Mouse (Mus musculus) v-Abl transformed pro-B cells (cell line): ENCODE data around the gene N4bp2l1.

Source experiments
- in situ Hi-C, 2 experiments: fragments of 400-800 bp; cut with MboI; formaldehyde crosslinking; loops; one replicate each; pipeline ENCODE4 v1.15.1; 2025; ENCODE audit not compliant: unreplicated experiment in 2 of 2

Gene N4bp2l1

GRCm38 (mm10) chr5:150600554-150601440, 3.8 kb upstream of the N4bp2l1 start:
- in situ Hi-C loops = loop anchor here in 1 of 2 experiments (25.0 kb wide), 1 partner anchor 1388 kb away; no protein-coding TSS in a partner anchor

DNA sequence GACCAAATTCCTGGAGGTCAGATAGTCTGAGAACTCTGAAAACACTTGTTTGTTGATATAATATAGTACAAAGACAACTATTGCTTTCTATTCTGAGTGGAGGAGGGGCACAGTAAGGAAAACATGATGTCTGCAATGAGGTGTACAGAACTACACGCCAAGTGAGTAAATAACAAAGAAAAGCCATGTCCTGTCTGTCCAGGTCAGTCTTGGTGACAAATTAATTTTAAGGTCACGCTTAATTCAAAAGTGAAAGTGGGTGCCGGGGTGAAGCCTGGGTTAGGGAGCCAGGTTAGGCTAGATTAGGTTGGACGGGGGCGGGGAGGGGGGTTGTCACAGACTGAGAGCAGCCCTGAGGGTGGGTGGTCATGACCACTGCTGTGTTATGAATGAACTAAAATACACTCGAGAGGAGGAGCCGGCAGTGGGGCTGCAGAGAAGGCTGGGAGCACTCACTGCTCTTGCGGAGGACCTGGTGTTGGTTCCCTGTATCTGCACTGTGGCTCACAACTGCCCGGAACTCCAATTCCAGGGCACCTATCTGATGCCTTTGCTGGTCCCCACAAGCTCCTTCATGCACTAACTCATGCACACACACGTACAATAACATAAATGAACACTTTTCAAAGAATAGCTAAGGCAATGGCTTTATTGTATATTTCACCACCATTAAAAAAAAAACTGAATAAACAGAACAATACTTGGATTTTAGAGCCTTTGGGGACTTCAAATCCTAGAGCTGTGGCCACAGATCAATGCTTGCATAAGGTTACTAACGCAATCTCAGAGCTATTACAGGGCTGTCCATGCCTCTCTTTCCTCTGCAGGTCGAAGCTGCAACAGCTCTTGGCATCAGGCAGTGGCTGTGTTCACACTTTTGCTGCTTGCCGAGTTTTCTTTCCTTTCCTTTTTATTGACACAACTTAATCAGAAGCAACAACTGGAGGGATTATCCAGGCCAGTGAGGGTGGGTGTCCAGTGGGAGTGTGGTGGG, 2.6 kb upstream of the N4bp2l1 start:
- in situ Hi-C loops = loop anchor here (5.0 to 25.0 kb wide), 3 partner anchors 45 to 1387 kb away; no protein-coding TSS in a partner anchor

DNA sequence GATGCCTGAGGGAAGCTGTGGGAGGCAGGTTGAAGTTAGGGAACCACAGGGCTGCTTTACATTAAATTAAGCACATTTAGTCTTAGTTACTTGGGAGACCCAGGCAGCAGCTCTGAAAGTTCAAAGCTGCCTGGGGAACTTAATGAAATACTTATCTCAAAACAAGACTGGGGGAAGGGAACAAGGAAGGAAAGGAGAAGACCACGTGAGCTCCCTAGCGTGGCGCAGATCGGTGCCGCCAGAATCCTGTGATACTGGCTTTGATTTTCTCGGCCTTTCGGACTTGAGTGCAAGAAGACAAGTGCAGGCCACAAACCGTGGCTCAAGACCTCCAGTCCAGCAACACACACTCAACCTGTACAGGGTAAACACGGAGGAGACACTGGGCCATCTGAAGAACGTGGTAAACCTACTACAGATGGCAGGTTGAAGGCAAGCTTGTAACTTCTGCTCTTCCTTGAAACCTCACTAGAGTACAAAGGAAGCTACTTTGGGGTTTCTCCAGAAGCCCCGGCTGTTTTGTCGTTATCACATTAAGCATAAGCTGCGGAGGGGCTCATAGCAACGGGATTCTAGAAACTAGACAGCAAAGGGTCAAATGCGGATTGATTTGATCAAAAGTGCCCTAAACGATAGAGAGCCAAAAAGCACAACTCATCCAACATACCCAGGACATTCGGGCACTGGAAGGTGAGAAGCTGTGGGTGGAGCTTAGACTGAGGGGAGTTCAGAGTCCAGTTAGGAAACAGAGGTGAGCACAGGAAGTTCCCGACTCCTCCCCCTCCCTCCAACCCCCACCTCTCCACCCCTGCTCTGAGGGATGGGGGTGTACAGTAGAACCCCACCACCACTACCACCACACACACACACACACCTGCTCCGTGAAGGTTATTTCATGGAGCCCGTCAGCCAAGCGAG, 1.5 kb upstream of the N4bp2l1 start:
- in situ Hi-C loops = loop anchor here in 1 of 2 experiments (5.0 to 10.0 kb wide), 2 partner anchors 46 to 64 kb away; no protein-coding TSS in a partner anchor

DNA sequence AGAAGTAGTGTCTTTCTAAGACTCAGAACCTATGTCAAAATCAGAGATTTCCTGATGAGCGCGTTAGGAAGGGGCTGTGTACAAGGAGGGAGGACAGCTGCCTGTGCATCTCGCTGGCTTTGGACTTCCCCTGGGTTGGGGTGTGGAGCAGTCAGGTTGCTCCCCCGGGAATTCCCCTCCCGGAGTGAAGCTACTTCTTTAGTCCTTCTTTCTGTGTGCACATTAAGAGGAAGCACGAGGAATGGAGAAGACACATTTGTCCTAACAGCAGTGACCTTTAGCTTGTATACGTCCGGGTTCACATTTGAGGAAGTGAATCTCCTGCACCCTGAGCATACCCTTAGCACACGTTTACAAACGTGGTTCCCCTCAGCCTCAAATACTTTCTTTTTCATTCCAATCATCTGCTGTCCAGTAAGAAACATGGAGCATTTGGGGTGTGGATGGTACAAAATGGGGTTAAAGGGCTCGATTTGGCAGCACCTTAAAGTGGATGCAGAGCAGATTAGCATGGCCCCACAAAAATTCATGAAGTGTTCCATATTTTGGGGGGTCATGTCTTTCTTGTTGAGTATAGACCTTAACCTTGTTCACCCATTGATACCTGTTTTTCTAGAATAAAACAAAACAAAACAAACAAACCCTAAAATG, 1.5 kb downstream of the N4bp2l1 start:
- in situ Hi-C loops = loop anchor here in 1 of 2 experiments (5.0 to 10.0 kb wide), 2 partner anchors 49 to 67 kb away; no protein-coding TSS in a partner anchor

DNA sequence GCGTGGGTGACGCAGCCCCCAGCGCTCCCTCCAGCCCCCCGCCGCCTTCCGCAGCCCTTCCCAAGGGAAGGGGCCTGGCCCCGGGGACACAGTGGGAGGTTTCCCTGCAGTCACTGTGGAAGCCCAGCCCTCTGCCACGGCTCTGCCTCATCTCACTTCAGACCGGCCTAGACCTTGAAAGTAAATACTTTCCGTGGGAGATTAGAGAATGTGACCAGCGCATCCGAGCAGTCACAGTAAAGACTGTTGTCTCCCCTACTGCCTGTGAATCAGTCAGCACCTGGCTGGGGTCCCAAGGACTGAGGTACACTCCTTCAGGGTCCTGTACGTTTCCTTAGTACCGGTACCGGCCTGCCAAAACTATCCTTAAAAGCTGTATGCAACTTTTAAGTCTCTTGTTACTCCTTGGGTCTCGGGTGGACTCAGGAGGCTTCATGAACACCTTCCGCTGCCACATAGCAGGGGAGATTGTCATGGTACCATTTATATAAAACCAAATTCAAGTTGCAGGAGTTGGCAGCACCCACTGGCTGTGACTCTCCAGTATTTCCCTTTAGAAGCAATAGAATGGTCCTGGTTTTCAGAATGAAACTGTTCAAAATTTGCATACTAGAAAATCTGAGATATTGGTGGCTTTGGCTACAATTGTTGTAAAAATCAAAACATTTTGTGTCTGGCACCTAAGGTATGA, 2.2 kb downstream of the N4bp2l1 start:
- in situ Hi-C loops = loop anchor here (5.0 to 10.0 kb wide), 4 partner anchors 48 to 72 kb away; partner anchors contain the start of gene Brca2 (in 1 of the 2)

GRCm38 (mm10) chr5:150593756-150594648, 3.0 kb downstream of the N4bp2l1 start:
- in situ Hi-C loops = loop anchor here (5.0 to 10.0 kb wide), 3 partner anchors 48 to 72 kb away; partner anchors contain the start of gene Brca2 (in 1 of the 2)

DNA sequence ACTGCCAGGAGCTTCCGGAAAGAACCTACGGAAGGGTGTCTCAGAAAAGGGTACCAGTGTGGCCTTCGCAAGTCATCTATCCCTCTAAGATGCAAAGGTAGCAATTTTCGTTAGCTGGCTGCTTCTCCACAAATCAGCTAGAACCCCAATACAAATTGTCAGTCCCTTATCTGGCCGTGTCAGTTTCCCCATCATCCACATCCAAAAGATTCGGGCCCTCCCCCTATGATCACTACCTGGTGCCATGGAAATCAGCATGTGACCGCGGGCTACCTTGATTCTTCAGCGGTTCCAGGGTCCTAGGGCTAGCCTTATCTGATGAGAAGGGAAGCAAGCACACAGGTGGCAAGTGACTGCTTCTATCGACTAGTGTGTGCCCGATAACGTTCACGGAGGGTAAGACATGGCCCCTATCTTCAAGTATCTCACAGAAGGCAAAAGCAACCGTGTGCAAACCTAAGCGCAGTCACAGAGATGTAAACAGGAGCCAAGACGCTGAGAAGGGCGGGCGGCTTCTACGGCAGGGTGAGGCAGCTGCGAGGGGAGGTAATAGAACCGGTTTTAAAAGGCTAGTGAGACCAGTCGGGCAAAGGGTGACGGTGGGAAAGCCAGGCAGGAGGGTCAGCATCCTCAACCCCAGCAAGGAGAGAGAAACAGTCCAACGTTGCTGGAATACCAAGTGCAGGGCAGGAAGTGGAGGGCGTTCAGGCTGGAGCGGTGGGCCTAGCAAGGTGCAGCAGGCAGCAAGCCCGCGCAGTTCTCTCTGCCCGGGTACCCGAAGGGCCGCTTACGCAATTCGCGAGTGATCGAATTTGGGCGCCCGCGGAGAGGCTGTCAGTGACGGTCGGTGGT, 3.9 kb downstream of the N4bp2l1 start:
- in situ Hi-C loops = loop anchor here (5.0 to 10.0 kb wide), 3 partner anchors 49 to 71 kb away; partner anchors contain the start of gene Brca2 (in 1 of the 2)

DNA sequence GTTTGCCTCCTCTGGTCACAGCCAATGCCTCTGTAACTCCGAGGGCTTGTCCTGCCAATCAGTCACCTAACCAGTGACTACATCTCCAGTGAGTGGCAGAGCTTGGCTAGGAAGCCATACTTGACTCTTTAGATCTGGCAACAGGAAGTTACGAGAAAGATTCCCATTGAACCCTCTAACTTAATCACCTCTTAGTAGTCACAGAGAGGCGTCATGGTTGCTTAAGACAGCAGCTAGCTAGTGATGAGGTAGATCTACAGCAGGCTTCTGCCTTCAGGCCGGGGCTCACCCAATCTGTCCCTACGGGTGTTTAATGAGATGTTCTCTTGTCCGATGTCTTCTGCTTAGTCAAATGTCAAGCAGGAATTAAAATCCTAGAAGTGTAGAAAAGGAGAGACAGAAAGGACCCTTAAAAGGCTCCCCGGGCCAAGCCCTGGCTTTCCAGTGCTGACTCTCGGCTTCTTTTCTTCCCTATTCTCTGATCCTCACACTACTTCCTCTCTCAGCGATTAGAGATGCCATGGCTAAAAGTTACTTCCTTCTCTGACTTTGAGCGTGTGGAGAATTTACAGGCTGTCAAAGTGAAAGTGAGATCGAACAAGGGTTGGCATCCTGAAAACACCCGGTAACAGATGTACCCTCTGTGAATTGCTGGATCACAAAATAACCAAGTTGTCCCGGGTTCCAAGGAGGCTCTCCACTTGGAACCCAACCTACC, 4.6 kb downstream of the N4bp2l1 start:
- in situ Hi-C loops = loop anchor here (5.0 to 10.0 kb wide), 3 partner anchors 50 to 70 kb away; partner anchors contain the start of gene Brca2 (in 1 of the 2)

DNA sequence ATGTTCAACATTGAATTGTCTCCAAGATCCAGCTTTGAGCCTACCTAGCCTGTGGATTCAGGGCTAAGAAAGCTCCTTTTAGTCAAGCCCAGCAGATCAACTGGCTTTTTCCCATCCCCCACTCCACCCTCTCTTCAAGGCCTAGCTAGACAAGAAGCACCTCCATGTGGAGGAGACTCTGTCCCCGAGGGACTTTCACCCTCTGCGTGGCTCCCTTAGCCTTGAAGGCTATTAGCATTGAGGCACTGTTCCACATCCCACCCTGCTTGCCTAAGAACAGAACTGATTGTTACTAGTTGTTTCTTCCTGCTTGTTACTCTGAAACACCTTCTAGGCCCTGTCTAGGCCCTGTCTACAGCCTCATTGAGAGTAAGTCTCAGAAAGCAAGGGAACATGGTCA, 7.0 kb downstream of the N4bp2l1 start:
- in situ Hi-C loops = loop anchor here (5.0 to 10.0 kb wide), 3 partner anchors 52 to 68 kb away; partner anchors contain the start of gene Brca2 (in 1 of the 2)

DNA sequence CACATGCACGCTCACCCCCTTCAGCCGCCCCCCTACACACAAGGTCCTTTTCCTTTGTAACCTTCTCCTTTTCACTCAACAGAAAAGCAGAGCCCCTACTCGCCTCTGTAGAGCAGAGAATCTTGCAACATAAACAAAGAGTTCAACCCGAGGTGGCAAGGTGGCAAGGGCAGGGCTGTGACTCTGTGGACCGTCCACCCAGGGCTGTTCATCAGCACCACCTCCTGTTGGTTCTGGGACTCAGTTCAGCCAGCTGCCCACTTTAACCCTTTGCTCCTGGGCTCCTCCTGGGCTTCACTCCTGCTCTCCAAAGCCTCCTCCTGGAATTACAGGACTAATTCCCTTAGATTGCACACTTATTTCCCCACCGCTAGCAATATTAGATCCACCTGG, 12.7 kb downstream of the N4bp2l1 start:
- in situ Hi-C loops = no loop called here

- in situ Hi-C loops = no loop called here
These were observed 13.2 kb downstream of the N4bp2l1 start for GRCm38 (mm10) chr5:150583622-150584336.

GRCm38 (mm10) chr5:150583181-150583580, 13.8 kb downstream of the N4bp2l1 start:
- in situ Hi-C loops = no loop called here

GRCm38 (mm10) chr5:150581180-150581579, 15.8 kb downstream of the N4bp2l1 start:
- in situ Hi-C loops = no loop called here

DNA sequence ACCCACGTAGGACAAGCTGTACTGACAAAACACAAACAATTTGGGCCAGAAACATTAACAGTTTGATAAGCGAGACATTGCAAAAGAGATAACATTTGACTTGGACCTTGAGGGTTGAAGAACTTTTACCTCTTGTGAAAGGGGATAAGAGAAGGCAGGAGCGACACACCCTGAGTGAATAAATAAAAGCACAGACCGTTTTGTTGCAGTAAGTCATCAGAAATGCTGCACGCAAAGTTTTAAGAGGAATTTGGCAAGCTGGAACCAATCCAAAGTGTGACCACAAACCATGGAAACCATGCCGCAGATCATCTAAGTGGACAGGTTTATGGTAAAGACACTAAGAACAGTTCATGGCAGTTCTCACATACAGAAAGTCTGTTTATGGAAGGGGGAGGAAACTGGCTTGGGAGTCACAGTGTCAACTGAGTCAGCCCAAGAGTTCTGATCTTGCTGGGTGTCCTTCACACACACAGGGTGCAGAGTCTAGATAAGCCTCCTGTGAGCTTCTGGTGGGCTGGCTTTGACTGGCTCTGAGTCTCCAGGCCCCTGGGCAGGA, 18.3 kb downstream of the N4bp2l1 start:
- in situ Hi-C loops = no loop called here

DNA sequence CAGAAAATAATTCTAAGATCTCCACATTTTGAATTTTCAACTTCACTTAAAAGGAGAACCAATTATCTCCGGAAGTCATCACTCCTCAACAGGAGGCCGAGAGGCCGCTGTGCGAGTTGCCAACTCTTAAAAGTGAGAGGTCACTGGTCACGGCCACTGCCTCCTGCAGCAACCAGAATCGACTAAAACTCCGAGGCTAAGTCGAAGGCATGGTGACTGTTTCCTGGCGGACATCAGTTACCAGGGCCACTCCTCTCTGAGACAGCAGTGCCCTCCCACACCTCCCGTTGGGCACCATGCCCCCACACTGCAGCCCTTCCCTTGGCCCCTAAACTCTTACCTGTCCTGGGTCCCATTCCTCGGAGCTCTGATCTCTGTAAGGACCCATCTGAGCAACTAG, 20.2 kb downstream of the N4bp2l1 start:
- in situ Hi-C loops = no loop called here
